Mouse (Mus musculus): ENCODE measurements around the gene Golt1b. TPM values are rescaled to one million over a fixed set of nuclear protein-coding genes. Genes with fewer than 3 reads are reported as not detected.

The Golt1b gene
- total and polyA plus RNA-seq, 2 experiments from 2014 or later = 36.4 to 62.2 TPM

DNA sequence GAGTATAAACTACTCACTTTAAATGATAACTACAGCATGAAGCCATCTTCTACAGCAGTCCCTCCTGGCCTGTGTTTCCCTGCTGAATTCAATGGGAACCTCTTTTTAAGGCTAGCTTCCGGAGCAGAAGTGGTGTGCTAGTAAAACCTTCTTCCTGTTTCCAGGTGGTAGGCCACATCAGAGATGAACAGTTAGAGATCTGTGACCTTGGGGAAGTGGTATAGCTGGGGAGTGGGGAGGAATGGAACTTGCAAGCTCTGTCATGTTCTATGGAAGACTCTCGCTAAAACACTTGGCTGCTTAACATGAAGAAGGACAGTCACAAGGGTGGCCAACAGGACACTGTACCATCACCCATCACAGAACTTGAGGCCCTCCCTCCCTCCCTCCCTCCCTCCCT, 66.3 kb downstream of the Golt1b start:
- Histone ChIP-seq H3K36me3 (ENCODE audit: insufficient read depth, low read length) (no peaks in the 10 kb centered on the region), H3K27me3 (ENCODE audit: insufficient read depth, low read length) (no peaks in the 10 kb centered on the region), H3K27ac (no peak overlapping the region), H3K4me2 (ENCODE audit: low read depth, low read length) (no peak overlapping the region), H3K9me3 (ENCODE audit: low read length) (no peaks in the 10 kb centered on the region), H3K4me3 (ENCODE audit: low read length) (no peak overlapping the region), H3K4me1 (ENCODE audit: insufficient read depth, low read length) (0 out of 2 replicates have a peak, but pooled peaks cover 3% of the 10 kb centered on the region), H3K9ac (replicated peaks; ENCODE audit: low read length) (no peak overlapping the region)
- DNase-seq (ENCODE audit: low spot score) (no peak), ATAC-seq (no peak)
- no peak for TF ChIP-seq CTCF (IDR thresholded peaks at IDR 0.05; ENCODE audit: low read depth)
- WGBS = 86% methylated on average over 2 of the region's 2 CpGs

Other genes with a start within 250 kb of the Golt1b start
- not detected in 2 replicates for gene Slco1a6, start 178.7 kb upstream of the Golt1b start, total RNA-seq (2014; rRNA removed)
- gene Slco1a6, start 178.7 kb upstream of the Golt1b start, polyA plus RNA-seq (2015; fragmentation: Nextera tagmentation; extraction: Ambion mirVana) = not detected in 2 replicates
- gene Iapp, start 88.8 kb upstream of the Golt1b start, total RNA-seq (2014; rRNA removed) = not detected in 2 replicates
- gene Iapp, start 88.8 kb upstream of the Golt1b start, polyA plus RNA-seq (2015; fragmentation: Nextera tagmentation; extraction: Ambion mirVana) = 0.21 and 0.41 TPM in 2 replicates
- 1.3 TPM in 2 replicates for gene Slco1a5, start 64.2 kb upstream of the Golt1b start, total RNA-seq (2014; rRNA removed)
- 0.96 and 1.0 TPM in 2 replicates for gene Slco1a5, start 64.2 kb upstream of the Golt1b start, polyA plus RNA-seq (2015; fragmentation: Nextera tagmentation; extraction: Ambion mirVana)
- 8.3 and 12.0 TPM in 2 replicates for gene Pyroxd1, start 41.6 kb upstream of the Golt1b start, total RNA-seq (2014; rRNA removed)
- 17.5 and 18.5 TPM in 2 replicates for gene Pyroxd1, start 41.6 kb upstream of the Golt1b start, polyA plus RNA-seq (2015; fragmentation: Nextera tagmentation; extraction: Ambion mirVana)
- 17.4 and 25.4 TPM in 2 replicates for gene Recql, start 134 bp upstream of the Golt1b start, total RNA-seq (2014; rRNA removed)
- 16.6 and 17.6 TPM in 2 replicates for gene Recql, start 134 bp upstream of the Golt1b start, polyA plus RNA-seq (2015; fragmentation: Nextera tagmentation; extraction: Ambion mirVana)
- 0.75 and 3.6 TPM in 2 replicates for gene Spx, start 26.2 kb downstream of the Golt1b start, total RNA-seq (2014; rRNA removed)
- 2.6 and 3.7 TPM in 2 replicates for gene Spx, start 26.2 kb downstream of the Golt1b start, polyA plus RNA-seq (2015; fragmentation: Nextera tagmentation; extraction: Ambion mirVana)
- gene Gys2, start 85.9 kb downstream of the Golt1b start, total RNA-seq (2014; rRNA removed) = 0.10 and 0.18 TPM in 2 replicates
- 0.38 TPM in 1 of 2 replicates, not detected in the other for gene Gys2, start 85.9 kb downstream of the Golt1b start, polyA plus RNA-seq (2015; fragmentation: Nextera tagmentation; extraction: Ambion mirVana)
- 201 and 230 TPM in 2 replicates for gene Ldhb, start 120.7 kb downstream of the Golt1b start, total RNA-seq (2014; rRNA removed)
- gene Ldhb, start 120.7 kb downstream of the Golt1b start, polyA plus RNA-seq (2015; fragmentation: Nextera tagmentation; extraction: Ambion mirVana) = 663 and 664 TPM in 2 replicates
- 10.1 and 13.7 TPM in 2 replicates for gene Kcnj8, start 184.4 kb downstream of the Golt1b start, total RNA-seq (2014; rRNA removed)
- gene Kcnj8, start 184.4 kb downstream of the Golt1b start, polyA plus RNA-seq (2015; fragmentation: Nextera tagmentation; extraction: Ambion mirVana) = 7.7 and 8.8 TPM in 2 replicates